Mouse (Mus musculus) spleen, adult 2 months (tissue): ENCODE data around the gene Skiv2l. TPM values are rescaled to one million over a fixed set of nuclear protein-coding genes. Genes with fewer than 3 reads are reported as not detected.

Experiments used
- DNase-seq, 2 experiments: peaks; one replicate each; pipeline versions ENCODE4 v3.0.0 to v3.0.0-alpha.2; 2012 to 2021; ENCODE audit warnings: low spot score in 2 of 2, low read depth in 1 of 2
- H3K27ac ChIP-seq: fragments of 200-500 bp; 2 replicates; pipeline ENCODE4 v1.5.1; 2012; ENCODE audit warnings: low read length, inconsistent platforms; ENCODE audit not compliant: insufficient read depth
- H3K27me3 ChIP-seq: fragments of 200-500 bp; 2 replicates; pipeline ENCODE4 v1.6.1; 2012; ENCODE audit warnings: mild to moderate bottlenecking, moderate library complexity, low read length, inconsistent platforms; ENCODE audit not compliant: control insufficient read depth, insufficient read depth
- H3K36me3 ChIP-seq: fragments of 200-500 bp; 2 replicates; pipeline ENCODE4 v1.6.1; 2012; ENCODE audit warnings: mild to moderate bottlenecking, low read length, inconsistent platforms; ENCODE audit not compliant: control insufficient read depth, insufficient read depth
- H3K4me1 ChIP-seq: fragments of 200-500 bp; 2 replicates; pipeline ENCODE4 v1.6.1; 2011; ENCODE audit warnings: inconsistent platforms; ENCODE audit not compliant: control insufficient read depth, insufficient read depth, insufficient read length
- H3K4me3 ChIP-seq: fragments of 200-500 bp; 2 replicates; pipeline ENCODE4 v1.5.1; 2011; ENCODE audit warnings: mild to moderate bottlenecking, inconsistent platforms; ENCODE audit not compliant: insufficient read depth, insufficient read length; ENCODE audit errors: extremely low read depth
- CTCF ChIP-seq: fragments of 200-500 bp; IDR thresholded peaks from 2 replicates; pipeline ENCODE4 v1.5.1; 2011; ENCODE audit warnings: mild to moderate bottlenecking, inconsistent platforms; ENCODE audit not compliant: insufficient read depth, insufficient read length, insufficient replicate concordance; ENCODE audit errors: extremely low read depth
- POLR2A ChIP-seq: fragments of 200-500 bp; IDR thresholded peaks from 2 replicates; pipeline ENCODE4 v1.6.1; 2011; ENCODE audit warnings: low read depth, low read length, inconsistent platforms
- WGBS: fragments of 180-500 bp; shearing (Covaris S2); methylation state at CpG from one replicate; pipeline ENCODE4 v1.1.7; 2018; 5-methylcytosine and 5-hydroxymethylcytosine counted together
- polyA plus RNA-seq: library from polyadenylated mRNA; depleted of rRNA; stranded (reverse); fragments of >200 nt; gene quantifications from 2 replicates; pipeline ENCODE4 v1.2.3, GENCODE M21; 2012

Gene Skiv2l
- polyA plus RNA-seq, 1 experiment, result 81.7 TPM

GRCm38 (mm10) chr17:34874321-34874720 is 24.3 kb upstream of the Skiv2l start:
- TF ChIP-seq CTCF (no peak), POLR2A (no peak)
- 93% methylated on average over 6 of the region's 6 CpGs for WGBS
- Histone ChIP-seq H3K4me3 (no peak overlapping the region), H3K27me3 (no peaks in the 10 kb centered on the region), H3K4me1 (peaks cover 2% of the 10 kb centered on the region; the same call in 1 of the 2 replicates), H3K27ac (no peak overlapping the region), H3K36me3 (no peaks in the 10 kb centered on the region)
- no peak for DNase-seq

- 60% methylated on average over 7 of the region's 7 CpGs for WGBS
- no peaks in the 10 kb centered on the region for H3K36me3 ChIP-seq
- H3K4me3 ChIP-seq, result no peak overlapping the region
- H3K27me3 ChIP-seq, result no peaks in the 10 kb centered on the region
- H3K4me1 ChIP-seq, result no peaks in the 10 kb centered on the region
- no peak for TF ChIP-seq CTCF
- TF ChIP-seq POLR2A, result no peak
- H3K27ac ChIP-seq, result no peak overlapping the region
- DNase-seq, result no peak
Measured at GRCm38 (mm10) chr17:34865981-34866380, 16.0 kb upstream of the Skiv2l start.

- TF ChIP-seq CTCF (no peak), POLR2A (no peak)
- H3K27me3 ChIP-seq, result no peaks in the 10 kb centered on the region
- no peaks in the 10 kb centered on the region for H3K4me1 ChIP-seq
- no peaks in the 10 kb centered on the region for H3K36me3 ChIP-seq
- WGBS, result 56% methylated on average over 8 of the region's 8 CpGs
- H3K27ac ChIP-seq, result peak within 1 kb of the TSS; percentile 38
- DNase-seq, result no peak
- no peak within 1 kb of the TSS for H3K4me3 ChIP-seq
Measured at GRCm38 (mm10) chr17:34862416-34863081, 12.5 kb upstream of the Skiv2l start, which contains the start of gene Cfb. Gene Cfb (minus strand): TSS chr17:34862518.

GRCm38 (mm10) chr17:34861704-34862415 is 11.8 kb upstream of the Skiv2l start:
- no peak for TF ChIP-seq CTCF
- TF ChIP-seq POLR2A, result no peak
- no peaks in the 10 kb centered on the region for H3K27me3 ChIP-seq
- WGBS, result 77% methylated on average over 13 of the region's 13 CpGs
- no peak overlapping the region for H3K4me3 ChIP-seq
- no peak for DNase-seq
- no peaks in the 10 kb centered on the region for H3K36me3 ChIP-seq
- H3K27ac ChIP-seq, result peak overlapping the region; percentile 38
- H3K4me1 ChIP-seq, result no peaks in the 10 kb centered on the region

- Histone ChIP-seq H3K36me3 (no peaks in the 10 kb centered on the region), H3K27me3 (no peaks in the 10 kb centered on the region), H3K4me3 (no peak overlapping the region), H3K27ac (no peak overlapping the region), H3K4me1 (no peaks in the 10 kb centered on the region)
- DNase-seq, result no peak
- 90% methylated on average over 9 of the region's 9 CpGs for WGBS
- TF ChIP-seq POLR2A (no peak), CTCF (no peak)
Measured at GRCm38 (mm10) chr17:34860514-34860913, 10.5 kb upstream of the Skiv2l start.

- DNase-seq, result no peak
- H3K27ac ChIP-seq, result peak overlapping the region; percentile 27; the same call in 1 of the 2 replicates
- no peaks in the 10 kb centered on the region for H3K27me3 ChIP-seq
- no peak for TF ChIP-seq POLR2A
- TF ChIP-seq CTCF, result no peak
- H3K4me3 ChIP-seq, result no peak overlapping the region
- peaks cover 8% of the 10 kb centered on the region for H3K36me3 ChIP-seq
- no peaks in the 10 kb centered on the region for H3K4me1 ChIP-seq
- 8% methylated on average over 4 of the region's 4 CpGs for WGBS
Measured at GRCm38 (mm10) chr17:34858670-34859069, 8.7 kb upstream of the Skiv2l start.

- TF ChIP-seq CTCF, result peak; percentile 75; the same call in 1 of the 2 replicates
- TF ChIP-seq POLR2A, result no peak
- whole genome bisulfite sequencing, result 46% methylated on average over 3 of the region's 3 CpGs
- DNase-seq, result peak in 1 of 2 experiments; percentile 52
- peaks cover 5% of the 10 kb centered on the region; the same call in 1 of the 2 replicates for H3K4me1 ChIP-seq
- H3K27ac ChIP-seq, result no peak overlapping the region
- H3K36me3 ChIP-seq, result peaks cover 12% of the 10 kb centered on the region
- no peaks in the 10 kb centered on the region for H3K27me3 ChIP-seq
- no peak overlapping the region for H3K4me3 ChIP-seq
Measured at GRCm38 (mm10) chr17:34855825-34856224, 5.8 kb upstream of the Skiv2l start.
